Mouse (Mus musculus) urinary bladder, adult 18-20 months (tissue): ENCODE data around the gene Nudt2.

Experiments used
- DNase-seq, 2 experiments: peaks; one replicate each; pipeline ENCODE4 v3.0.0; 2022; ENCODE audit warnings: low spot score in 2 of 2, mixed read lengths in 2 of 2

Nudt2 gene

GRCm38 (mm10) chr4:41494378-41494777 is 29.4 kb downstream of the Nudt2 start:
- DNase-seq = no peak

- no peak for DNase-seq
Observed at GRCm38 (mm10) chr4:41495076-41495475, 30.1 kb downstream of the Nudt2 start.

- no peak for DNase-seq
Observed at GRCm38 (mm10) chr4:41495850-41496249, 30.9 kb downstream of the Nudt2 start.

GRCm38 (mm10) chr4:41497046-41497445 is 32.1 kb downstream of the Nudt2 start:
- no peak for DNase-seq

GRCm38 (mm10) chr4:41497579-41497978 is 32.6 kb downstream of the Nudt2 start:
- no peak for DNase-seq

- no peak for DNase-seq
Observed at GRCm38 (mm10) chr4:41497995-41498845, 33.3 kb downstream of the Nudt2 start.

- DNase-seq = no peak
Observed at GRCm38 (mm10) chr4:41498921-41499391, 34.0 kb downstream of the Nudt2 start.

- DNase-seq = no peak
Observed at GRCm38 (mm10) chr4:41499619-41500018, 34.7 kb downstream of the Nudt2 start.

- DNase-seq = no peak
Observed at GRCm38 (mm10) chr4:41500787-41501186, 35.8 kb downstream of the Nudt2 start.

- DNase-seq = peak in 1 of 2 experiments; percentile 22
Observed at GRCm38 (mm10) chr4:41502171-41502940, 37.4 kb downstream of the Nudt2 start.

GRCm38 (mm10) chr4:41502986-41503412 is 38.0 kb downstream of the Nudt2 start, which contains the start of gene AI464131:
Gene AI464131 (minus strand): TSS chr4:41503076.
- peak; percentile 98 for DNase-seq

- no peak for DNase-seq
Observed at GRCm38 (mm10) chr4:41504325-41504724, 39.4 kb downstream of the Nudt2 start.

GRCm38 (mm10) chr4:41505131-41505551 is 40.2 kb downstream of the Nudt2 start:
- DNase-seq = no peak

- no peak for DNase-seq
Observed at GRCm38 (mm10) chr4:41506156-41506555, 41.2 kb downstream of the Nudt2 start.

- DNase-seq = peak; percentile 82 to 88
Observed at GRCm38 (mm10) chr4:41506906-41507305, 42.0 kb downstream of the Nudt2 start.

- DNase-seq = no peak
Observed at GRCm38 (mm10) chr4:41507326-41507924, 42.5 kb downstream of the Nudt2 start.

- no peak for DNase-seq
Observed at GRCm38 (mm10) chr4:41507998-41508397, 43.0 kb downstream of the Nudt2 start.

- no peak for DNase-seq
Observed at GRCm38 (mm10) chr4:41513309-41513708, 48.4 kb downstream of the Nudt2 start.

- DNase-seq = no peak
Observed at GRCm38 (mm10) chr4:41513714-41514113, 48.8 kb downstream of the Nudt2 start.

GRCm38 (mm10) chr4:41517233-41517632 is 52.3 kb downstream of the Nudt2 start, which contains the start of gene 1110017D15Rik:
Gene 1110017D15Rik (minus strand): TSS chr4:41517333.
- no peak for DNase-seq

- DNase-seq = no peak
Observed at GRCm38 (mm10) chr4:41518349-41518748, 53.4 kb downstream of the Nudt2 start.

GRCm38 (mm10) chr4:41519195-41519594 is 54.2 kb downstream of the Nudt2 start:
- no peak for DNase-seq
